Mouse (Mus musculus): ENCODE results near the gene Rnls.

Rnls gene

DNA sequence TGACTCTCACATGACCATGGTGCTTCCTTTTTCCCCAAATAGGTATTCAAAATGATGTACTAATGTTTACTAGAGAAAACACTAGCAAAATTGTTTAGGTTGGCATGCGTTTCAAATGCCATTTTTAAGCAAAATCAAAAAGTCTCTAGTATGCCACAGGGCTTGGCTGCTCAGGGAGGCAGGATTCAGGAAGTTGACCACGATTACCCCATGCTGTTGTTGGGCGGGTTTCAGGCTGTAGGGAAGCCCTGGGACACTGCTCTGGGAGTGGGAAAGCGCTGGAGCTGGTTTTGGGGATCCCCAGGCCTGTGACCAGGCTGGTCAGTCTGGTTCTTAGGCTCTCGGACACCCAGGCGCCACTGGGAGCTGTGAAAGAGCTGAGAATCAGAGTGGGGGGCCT lies 213.7 kb downstream of the Rnls start:
- DNase-seq, result no peak

- no peak for DNase-seq
These were observed 218.1 kb downstream of the Rnls start for GRCm38 (mm10) chr19:33173991-33174390.

GRCm38 (mm10) chr19:33169881-33170280 lies 222.2 kb downstream of the Rnls start:
- no peak for DNase-seq

GRCm38 (mm10) chr19:33167528-33168264 lies 224.4 kb downstream of the Rnls start:
- no peak for DNase-seq

- DNase-seq, result no peak
These were observed 227.3 kb downstream of the Rnls start for GRCm38 (mm10) chr19:33164801-33165200.

DNA sequence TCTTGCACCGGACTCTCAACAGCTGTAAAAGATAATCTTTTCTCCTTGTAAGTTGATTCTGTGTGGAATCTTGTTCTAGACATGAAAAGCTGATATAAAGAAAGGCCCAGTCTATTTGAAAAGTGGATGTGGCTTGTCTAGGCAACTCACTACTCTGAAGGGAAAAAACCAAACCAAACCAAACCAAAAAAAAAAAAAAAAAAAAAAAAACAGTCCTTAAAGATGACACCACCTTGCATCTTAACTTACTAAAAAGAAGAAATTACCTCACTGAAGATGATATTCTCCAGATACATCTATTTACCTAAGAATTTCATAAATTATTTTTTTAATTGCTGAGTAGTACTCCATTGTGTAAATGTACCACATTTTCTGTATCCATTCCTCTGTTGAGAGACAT lies 230.2 kb downstream of the Rnls start:
- DNase-seq, result no peak

- DNase-seq, result no peak
These were observed 232.2 kb downstream of the Rnls start for GRCm38 (mm10) chr19:33159897-33160296.

GRCm38 (mm10) chr19:33159192-33159591 lies 232.9 kb downstream of the Rnls start:
- no peak for DNase-seq

DNA sequence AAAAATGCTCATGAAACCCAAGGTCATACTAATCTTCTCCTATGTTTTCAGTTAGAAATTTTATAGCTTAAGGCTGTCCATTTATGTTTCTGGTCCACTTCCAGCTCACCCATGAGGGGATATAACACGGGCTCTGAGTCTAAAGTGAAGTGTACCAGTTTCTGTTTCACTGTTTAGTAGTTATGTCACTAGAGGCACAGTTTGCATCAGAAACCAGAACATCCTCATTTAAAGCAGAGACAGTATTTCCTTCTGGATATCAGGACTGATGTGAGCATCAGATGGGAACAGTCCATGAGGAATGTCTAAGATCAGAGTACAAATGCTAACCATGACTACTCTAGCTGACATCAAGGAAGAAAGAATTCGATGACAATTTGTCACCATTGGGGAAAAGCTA lies 233.9 kb downstream of the Rnls start:
- no peak for DNase-seq

DNA sequence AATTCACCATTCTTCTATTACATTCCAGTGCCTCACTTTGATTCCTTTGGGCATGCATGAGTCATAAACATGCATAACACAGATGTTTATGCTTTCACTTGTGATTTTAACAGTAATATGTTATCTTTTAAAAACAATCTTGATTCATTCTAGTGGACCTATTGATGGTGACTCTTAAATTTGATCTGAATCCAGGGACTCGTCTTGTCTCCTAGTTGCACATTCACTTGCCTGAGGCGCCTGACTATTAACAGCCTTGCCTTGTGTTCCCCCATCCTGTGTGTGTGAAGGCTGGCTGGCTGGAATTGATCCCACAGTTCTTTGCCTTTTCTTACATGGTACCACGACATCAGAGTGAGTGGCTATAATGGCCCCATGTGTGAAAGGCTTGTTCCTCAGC lies 243.7 kb downstream of the Rnls start:
- no peak for DNase-seq

- DNase-seq, result no peak
These were observed 248.9 kb downstream of the Rnls start for GRCm38 (mm10) chr19:33143198-33143597.

- DNase-seq, result no peak
These were observed 254.8 kb downstream of the Rnls start for GRCm38 (mm10) chr19:33137316-33137715.

DNA sequence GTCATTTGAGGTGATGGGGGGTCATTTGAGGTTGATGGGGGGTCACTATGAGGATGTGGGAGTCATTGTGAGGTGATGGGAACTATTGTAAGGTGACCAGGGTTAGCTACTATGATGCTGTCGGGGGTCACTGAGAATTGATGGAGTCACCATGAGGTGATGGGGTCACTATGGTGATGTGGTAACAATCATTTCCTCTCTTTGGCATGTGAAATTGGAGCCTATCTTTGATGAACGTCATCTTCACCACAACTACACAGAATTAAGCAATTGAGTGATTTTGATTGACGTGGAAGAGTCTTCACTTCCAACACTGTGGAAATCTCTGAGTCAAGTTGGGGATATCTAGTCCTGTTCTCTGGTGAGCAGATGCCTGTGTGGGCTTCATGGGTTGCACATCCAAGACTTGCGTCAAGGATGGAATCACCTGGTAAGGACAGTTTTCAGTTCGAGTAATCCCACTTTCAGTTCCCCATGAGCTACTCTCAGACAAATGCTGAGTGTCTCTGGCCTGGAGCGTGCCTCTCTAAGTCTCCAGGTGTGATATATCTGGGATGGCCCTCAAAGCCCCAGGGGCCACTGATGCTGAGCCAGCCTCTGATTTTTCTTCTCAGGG lies 269.4 kb downstream of the Rnls start:
- DNase-seq, result no peak

GRCm38 (mm10) chr19:33119947-33120346 lies 272.1 kb downstream of the Rnls start:
- no peak for DNase-seq

GRCm38 (mm10) chr19:33118898-33119297 lies 273.2 kb downstream of the Rnls start:
- DNase-seq, result no peak

GRCm38 (mm10) chr19:33114631-33115295 lies 277.3 kb downstream of the Rnls start:
- DNase-seq, result no peak

GRCm38 (mm10) chr19:33113746-33114145 lies 278.3 kb downstream of the Rnls start:
- no peak for DNase-seq

DNA sequence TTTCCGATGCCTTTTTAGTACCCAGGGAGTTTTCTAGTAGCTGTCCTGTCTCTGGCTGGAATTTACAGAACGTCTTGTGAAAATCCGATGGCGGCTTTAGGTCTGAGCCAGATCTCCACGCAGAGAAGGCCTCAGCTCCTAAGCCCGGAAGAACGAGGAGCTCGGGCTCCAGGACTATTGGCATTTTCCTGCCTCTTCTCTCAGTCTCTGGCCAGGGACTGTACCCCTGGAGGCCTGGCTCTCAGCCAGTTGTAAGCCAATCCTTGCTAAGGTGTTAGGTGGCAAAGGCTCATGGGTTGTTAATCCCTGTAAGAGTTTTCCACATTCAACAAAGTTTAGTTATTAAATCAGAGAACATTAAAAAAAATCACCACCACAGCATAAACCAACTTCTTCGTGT lies 281.7 kb downstream of the Rnls start:
- DNase-seq, result no peak

DNA sequence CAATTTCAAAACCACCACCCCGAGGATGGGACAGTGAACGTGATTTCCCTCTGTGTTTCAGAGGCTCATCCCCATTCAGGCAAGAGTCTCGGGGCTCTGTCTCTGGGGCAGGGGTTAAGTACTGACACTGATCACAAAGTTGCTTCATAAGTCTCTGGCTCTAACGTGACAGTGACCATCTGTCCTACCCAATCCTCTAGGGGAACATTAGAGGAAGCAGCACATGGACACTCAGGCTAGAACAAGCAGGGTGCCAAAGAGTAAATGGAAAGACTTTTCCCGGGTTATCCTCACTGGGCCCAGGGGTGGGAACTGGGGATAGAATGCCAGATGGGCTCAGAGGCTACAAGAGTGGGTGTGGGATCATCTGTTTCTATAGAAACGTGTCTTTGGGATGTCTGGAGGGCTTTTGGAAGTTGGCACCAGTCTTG lies 282.1 kb downstream of the Rnls start:
- DNase-seq, result no peak

DNA sequence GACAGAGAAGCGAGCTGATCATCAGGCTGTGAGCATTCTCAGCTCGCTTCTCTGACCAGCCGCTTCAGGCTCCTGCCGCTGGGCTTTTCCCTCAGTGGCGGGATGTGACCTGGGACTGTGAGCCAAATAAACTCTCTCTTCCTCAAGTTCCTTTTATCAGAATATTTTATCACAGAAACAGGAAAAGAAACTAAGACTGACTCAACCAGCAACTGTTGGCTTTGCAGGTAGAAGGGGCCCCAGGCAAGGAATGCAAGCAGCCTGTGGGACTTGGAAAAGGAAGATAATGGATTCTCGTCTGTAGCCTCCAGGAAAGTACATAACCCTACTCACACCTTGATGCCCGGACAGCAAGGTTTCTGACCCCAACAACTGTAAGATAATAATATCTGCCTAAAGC lies 283.0 kb downstream of the Rnls start:
- no peak for DNase-seq

DNA sequence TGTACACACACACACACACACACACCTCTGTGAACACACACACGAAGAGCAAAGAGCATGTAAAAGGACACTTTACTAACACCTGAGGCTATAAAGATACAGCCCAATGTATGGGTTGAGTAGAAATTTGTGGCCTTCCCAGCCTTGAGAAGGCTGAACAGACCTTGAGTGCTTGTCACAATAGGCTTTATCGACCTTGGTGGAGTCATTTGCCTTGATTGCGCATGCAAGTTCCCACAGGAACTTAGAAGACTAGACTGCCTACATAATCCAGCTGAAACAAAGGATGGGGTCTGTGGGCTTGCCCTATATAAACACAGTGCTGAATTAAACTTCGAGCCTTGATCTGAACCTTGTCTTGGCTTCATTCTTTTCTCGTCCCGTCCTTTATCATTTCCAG lies 288.2 kb downstream of the Rnls start:
- DNase-seq, result no peak

GRCm38 (mm10) chr19:33102783-33103139 lies 289.3 kb downstream of the Rnls start:
- no peak for DNase-seq

DNA sequence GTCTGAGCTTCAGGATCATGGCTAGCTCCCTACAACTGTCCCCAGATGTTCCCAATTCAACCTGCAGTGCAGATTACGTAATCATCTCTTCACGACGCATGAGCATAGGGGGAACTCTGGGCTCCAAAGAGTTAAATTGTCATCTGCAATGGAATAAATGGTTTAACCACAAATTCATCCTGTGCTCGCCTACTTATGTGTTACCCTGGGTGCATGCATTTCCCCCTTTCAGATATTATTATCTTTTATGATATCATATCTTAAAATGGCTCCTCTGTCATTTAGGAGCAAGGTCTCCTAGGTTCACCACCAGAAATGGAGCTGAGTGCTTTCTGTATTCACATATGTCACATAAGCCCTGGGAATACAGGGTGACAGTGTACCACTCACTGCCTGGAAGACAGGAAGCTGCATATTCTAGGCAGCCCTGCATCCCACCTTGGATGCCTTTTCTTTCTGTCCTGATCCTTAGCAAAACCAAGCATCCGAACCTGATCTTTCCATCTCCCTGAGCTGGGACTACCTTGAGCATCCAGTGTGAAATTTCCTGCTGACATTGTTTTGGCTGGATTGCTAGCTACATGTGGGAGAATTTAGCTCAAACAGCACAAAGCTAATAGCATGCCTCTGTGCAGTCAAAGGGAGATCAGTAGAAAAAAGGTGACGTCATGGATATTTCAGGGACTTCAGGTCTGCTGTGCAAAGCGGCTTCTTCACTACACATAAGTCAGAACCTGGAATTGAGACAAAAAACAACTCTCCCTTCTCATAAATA lies 289.9 kb downstream of the Rnls start:
- no peak for DNase-seq

All from cerebellum, adult 9-11 months (tissue).